Mouse (Mus musculus): ENCODE measurements at regions not wholly inside any gene's neighbourhood (a gene's known extent, or its start where the extent isn't known, plus 50 kb on each side); places are given as distances from the start of the nearest gene placed in this dataset.

GRCm38 (mm10) chr9:92661938-92662337 lies 119.9 kb downstream of the Plod2 start:
- DNase-seq = no peak
- intact Hi-C loops (cut with DNase I) = no loop called here

- DNase-seq = no peak
- intact Hi-C loops (cut with DNase I) = no loop called here
Measured at GRCm38 (mm10) chr9:92667361-92667881, 125.4 kb downstream of the Plod2 start.

- intact Hi-C loops (cut with DNase I) = no loop called here
- no peak for DNase-seq
Measured at GRCm38 (mm10) chr9:92671966-92672365, 129.9 kb downstream of the Plod2 start.

GRCm38 (mm10) chr9:92694361-92695016 lies 152.5 kb downstream of the Plod2 start:
- intact Hi-C loops (cut with DNase I) = no loop called here
- peak; percentile 5 to 22 for DNase-seq

GRCm38 (mm10) chr9:92697971-92698370 lies 155.9 kb downstream of the Plod2 start:
- intact Hi-C loops (cut with DNase I) = no loop called here
- DNase-seq = no peak

- intact Hi-C loops (cut with DNase I) = no loop called here
- no peak for DNase-seq
Measured at GRCm38 (mm10) chr9:92704752-92705151, 162.7 kb downstream of the Plod2 start.

GRCm38 (mm10) chr9:92707011-92707410 lies 165.0 kb downstream of the Plod2 start:
- intact Hi-C loops (cut with DNase I) = no loop called here

GRCm38 (mm10) chr9:92717176-92717575 lies 175.2 kb downstream of the Plod2 start:
- intact Hi-C loops (cut with DNase I) = no loop called here
- DNase-seq = no peak

More at GRCm38 (mm10) chr9:92707011-92707410, 165.0 kb downstream of the Plod2 start:
- no peak for DNase-seq

GRCm38 (mm10) chr9:92718337-92718736 lies 176.3 kb downstream of the Plod2 start:
- intact Hi-C loops (cut with DNase I) = no loop called here
- DNase-seq = peak in 1 of 2 experiments; percentile 5

GRCm38 (mm10) chr9:92719251-92719650 lies 177.2 kb downstream of the Plod2 start:
- intact Hi-C loops (cut with DNase I) = no loop called here
- DNase-seq = peak; percentile 6 to 14

- no peak for DNase-seq
- intact Hi-C loops (cut with DNase I) = no loop called here
Measured at GRCm38 (mm10) chr9:92728864-92729263, 186.8 kb downstream of the Plod2 start.

GRCm38 (mm10) chr9:92731396-92731795 lies 189.4 kb downstream of the Plod2 start:
- no peak for DNase-seq
- intact Hi-C loops (cut with DNase I) = no loop called here

GRCm38 (mm10) chr9:92767532-92767931 lies 225.5 kb downstream of the Plod2 start:
- intact Hi-C loops (cut with DNase I) = no loop called here
- DNase-seq = no peak

- intact Hi-C loops (cut with DNase I) = no loop called here
- no peak for DNase-seq
Measured at GRCm38 (mm10) chr9:92768432-92768831, 226.4 kb downstream of the Plod2 start.

GRCm38 (mm10) chr9:92769528-92769927 lies 227.5 kb downstream of the Plod2 start:
- peak in 1 of 2 experiments; percentile 25 for DNase-seq

GRCm38 (mm10) chr9:92771002-92771401 lies 229.0 kb downstream of the Plod2 start:
- intact Hi-C loops (cut with DNase I) = no loop called here
- no peak for DNase-seq

More at GRCm38 (mm10) chr9:92769528-92769927, 227.5 kb downstream of the Plod2 start:
- intact Hi-C loops (cut with DNase I) = no loop called here

- intact Hi-C loops (cut with DNase I) = no loop called here
- no peak for DNase-seq
Measured at GRCm38 (mm10) chr9:92771716-92772115, 229.7 kb downstream of the Plod2 start.

- no peak for DNase-seq
- intact Hi-C loops (cut with DNase I) = no loop called here
Measured at GRCm38 (mm10) chr9:92782922-92783454, 241.0 kb downstream of the Plod2 start.

GRCm38 (mm10) chr9:92799695-92800094 lies 257.7 kb downstream of the Plod2 start:
- intact Hi-C loops (cut with DNase I) = no loop called here
- no peak for DNase-seq

- intact Hi-C loops (cut with DNase I) = no loop called here
- no peak for DNase-seq
Measured at GRCm38 (mm10) chr9:92809469-92809868, 267.4 kb downstream of the Plod2 start.

- intact Hi-C loops (cut with DNase I) = no loop called here
- DNase-seq = peak in 1 of 2 experiments; percentile 1
Measured at GRCm38 (mm10) chr9:92820721-92821120, 278.7 kb downstream of the Plod2 start.

- intact Hi-C loops (cut with DNase I) = no loop called here
Measured at GRCm38 (mm10) chr9:92826708-92827353, 284.8 kb downstream of the Plod2 start.

More at GRCm38 (mm10) chr9:92826708-92827353, 284.8 kb downstream of the Plod2 start:
- no peak for DNase-seq

Measured in heart, postnatal 14 days (tissue).